Mouse (Mus musculus) olfactory bulb, adult 2 months (tissue): ENCODE measurements around the gene Plekhm3.

Experiments used
- CTCF ChIP-seq: fragments of 200-500 bp; IDR thresholded peaks from 2 replicates; pipeline ENCODE4 v1.5.1; 2012; ENCODE audit warnings: low read depth, mild to moderate bottlenecking, low read length, moderate library complexity; ENCODE audit not compliant: insufficient read depth
- POLR2A ChIP-seq: fragments of 200-500 bp; IDR thresholded peaks from 2 replicates; pipeline ENCODE4 v1.6.1; 2012; ENCODE audit warnings: mild to moderate bottlenecking, low read depth, low read length, moderate library complexity; ENCODE audit not compliant: insufficient read depth

DNA sequence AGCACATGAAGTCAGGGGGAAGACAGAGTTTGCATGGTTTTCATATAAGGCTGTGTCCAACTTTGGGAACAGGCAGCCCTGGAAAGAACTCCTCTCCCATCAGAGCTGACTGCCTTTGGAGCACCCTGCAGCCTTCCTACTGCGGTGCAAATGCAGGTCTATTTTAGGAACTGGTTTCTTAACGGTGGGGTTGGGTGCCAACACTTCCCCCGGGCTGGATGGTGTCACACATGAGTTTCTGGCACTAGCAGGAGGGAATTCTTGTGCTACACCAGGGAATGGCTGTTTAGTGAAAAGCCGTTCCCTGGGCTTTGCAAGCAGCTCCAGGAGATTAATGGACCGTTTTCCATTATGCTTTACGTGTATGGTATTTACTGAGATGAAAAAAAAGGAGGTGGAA is 164.8 kb downstream of the Plekhm3 start:
- TF ChIP-seq CTCF = no peak
- TF ChIP-seq POLR2A = no peak
